Mouse (Mus musculus): ENCODE measurements around the gene Cela2a.

The Cela2a gene

DNA sequence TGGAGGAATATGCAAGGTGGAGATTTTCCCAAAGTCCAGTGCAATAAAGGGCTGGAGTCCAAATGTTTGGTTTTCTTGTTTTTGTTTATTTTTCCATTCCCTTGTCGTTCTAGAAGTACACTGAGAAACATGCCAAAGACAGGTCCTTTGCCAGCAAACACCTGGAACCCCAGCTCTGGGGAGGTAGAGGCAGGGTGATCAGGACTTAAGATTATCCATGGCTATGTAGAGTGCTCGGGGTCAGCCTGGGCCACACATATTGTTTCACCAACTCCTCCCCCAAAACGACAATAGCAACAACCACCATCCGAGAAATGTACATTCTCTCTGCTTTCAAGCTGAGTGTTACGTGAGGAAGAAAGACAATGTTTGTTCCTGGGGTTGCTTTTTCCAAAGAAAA, at the start of gene Cela2a:
Gene Cela2a, minus strand, starts transcription at position 101 of the 400 bp plus-strand sequence.
- no peak for DNase-seq

DNA sequence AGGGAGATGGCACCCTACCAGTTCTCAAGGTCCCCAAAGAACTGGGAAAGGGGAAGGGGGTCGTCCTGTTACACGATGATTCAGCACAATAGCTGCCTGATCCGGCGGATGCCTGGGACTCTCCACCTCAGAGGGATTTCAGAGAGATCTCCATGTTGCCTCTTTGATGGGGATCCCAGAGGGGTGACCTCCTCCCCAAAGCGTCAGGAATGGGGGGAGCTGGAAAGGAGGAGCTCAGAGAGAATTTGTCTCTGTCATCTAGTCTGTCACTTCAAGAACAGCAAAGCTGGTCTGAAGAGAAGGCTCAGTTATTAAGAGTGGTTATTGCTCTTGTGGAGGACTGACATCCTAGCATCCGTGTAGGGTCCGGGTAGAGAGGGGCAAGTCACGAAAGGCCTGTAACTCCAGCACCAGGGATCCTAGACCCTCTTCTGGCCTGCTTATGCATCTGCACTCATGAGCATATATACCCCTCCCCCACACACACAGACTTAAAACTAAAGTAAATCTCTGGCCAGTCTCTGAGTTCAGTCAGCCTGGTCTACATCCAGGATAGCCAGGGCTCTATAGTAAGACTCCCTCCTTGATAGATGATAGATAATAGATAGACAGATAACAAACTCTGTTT, 49.6 kb upstream of the Cela2a start:
- DNase-seq: peak; percentile 47

GRCm38 (mm10) chr4:141874601-141875460, 48.9 kb upstream of the Cela2a start, which contains the start of gene Efhd2:
TSS of gene Efhd2 (minus strand) at chr4:141874920.
- peak; percentile 92 for DNase-seq

- DNase-seq: peak; percentile 26
These were observed 48.2 kb upstream of the Cela2a start for GRCm38 (mm10) chr4:141874111-141874600.

DNA sequence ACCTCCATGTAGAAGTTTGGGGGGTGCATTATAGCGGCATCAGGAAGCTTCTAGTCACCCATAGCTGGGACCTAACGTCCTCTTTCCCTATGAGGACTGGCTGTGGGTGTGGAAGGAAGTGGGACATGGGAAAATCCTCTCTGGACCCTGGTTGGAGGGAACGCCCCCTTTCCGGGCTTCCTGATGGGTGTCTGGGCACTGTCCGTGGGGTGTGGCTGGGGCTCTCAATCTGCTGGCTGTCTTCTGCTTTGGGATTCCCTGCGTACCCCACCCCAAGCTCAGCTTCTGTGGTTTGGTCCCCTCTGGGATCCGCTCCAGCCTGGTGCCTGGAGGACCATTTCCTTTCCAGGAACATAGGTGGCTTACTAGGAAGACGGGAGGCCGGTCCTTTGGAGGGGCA, 47.0 kb upstream of the Cela2a start:
- no peak for DNase-seq

- DNase-seq: no peak
These were observed 45.9 kb upstream of the Cela2a start for GRCm38 (mm10) chr4:141871909-141872308.

- no peak for DNase-seq
These were observed 45.4 kb upstream of the Cela2a start for GRCm38 (mm10) chr4:141871333-141871725.

GRCm38 (mm10) chr4:141870666-141871332, 44.8 kb upstream of the Cela2a start:
- no peak for DNase-seq

DNA sequence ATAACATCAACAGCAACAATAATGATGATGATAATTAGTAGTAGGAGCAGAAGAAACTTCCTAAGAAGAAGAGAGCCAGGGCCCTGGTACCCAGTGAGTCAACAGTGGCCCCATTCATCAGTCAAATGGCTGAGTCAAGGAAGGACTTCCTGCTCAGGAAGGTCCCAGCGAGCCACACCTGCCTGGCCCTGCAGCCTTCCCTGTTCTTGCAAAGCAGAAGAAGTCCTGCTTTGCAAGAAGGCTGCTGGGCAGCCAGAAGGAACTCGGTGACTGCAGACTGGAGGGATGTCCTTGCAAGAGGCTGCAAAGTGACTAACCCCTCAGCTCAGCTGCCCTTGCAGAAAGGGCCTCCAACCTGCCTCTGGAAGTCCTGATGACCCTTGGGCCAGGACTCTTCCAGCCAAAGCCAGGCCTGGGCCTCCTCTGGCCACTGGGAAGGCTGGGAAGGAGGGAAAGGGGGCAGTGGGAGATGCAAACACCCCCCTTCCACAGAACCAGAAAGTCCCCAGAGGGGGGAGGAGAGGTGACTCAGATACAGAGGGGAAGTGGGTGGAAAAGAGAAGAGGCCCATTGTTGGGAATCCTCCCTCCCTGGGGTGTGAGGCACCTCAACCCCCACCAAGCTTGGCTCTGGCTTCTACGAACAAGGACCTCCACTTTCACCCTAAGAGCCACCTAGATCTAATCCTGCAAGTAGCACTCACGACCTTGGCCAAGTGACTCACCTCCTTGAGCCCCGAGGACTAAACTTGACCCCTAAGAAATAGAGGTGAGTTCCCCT, 43.7 kb upstream of the Cela2a start:
- DNase-seq: no peak

GRCm38 (mm10) chr4:141868051-141868450, 42.1 kb upstream of the Cela2a start:
- no peak for DNase-seq

GRCm38 (mm10) chr4:141867498-141867897, 41.5 kb upstream of the Cela2a start:
- DNase-seq: no peak

GRCm38 (mm10) chr4:141866933-141867490, 41.1 kb upstream of the Cela2a start:
- no peak for DNase-seq

- DNase-seq: no peak
These were observed 39.6 kb upstream of the Cela2a start for GRCm38 (mm10) chr4:141865600-141865999.

DNA sequence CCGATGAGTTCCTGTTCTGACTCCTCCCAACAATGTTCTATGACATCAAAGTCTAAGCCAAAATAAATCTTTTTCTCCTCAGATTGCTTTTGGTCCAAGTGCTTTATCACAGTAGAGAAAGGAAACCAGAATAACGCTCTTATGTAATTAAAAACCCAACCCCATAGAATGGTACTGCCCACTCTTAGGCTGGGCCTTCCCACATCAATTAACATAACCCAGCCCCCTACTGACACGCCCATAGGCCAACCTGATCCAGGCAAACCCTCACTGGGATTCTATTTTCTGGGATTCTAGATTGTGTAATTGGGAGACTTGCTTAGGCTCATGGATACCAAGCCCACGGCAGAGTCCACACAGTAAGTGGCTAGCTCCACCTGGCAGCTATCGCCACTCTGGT, 39.0 kb upstream of the Cela2a start:
- no peak for DNase-seq

DNA sequence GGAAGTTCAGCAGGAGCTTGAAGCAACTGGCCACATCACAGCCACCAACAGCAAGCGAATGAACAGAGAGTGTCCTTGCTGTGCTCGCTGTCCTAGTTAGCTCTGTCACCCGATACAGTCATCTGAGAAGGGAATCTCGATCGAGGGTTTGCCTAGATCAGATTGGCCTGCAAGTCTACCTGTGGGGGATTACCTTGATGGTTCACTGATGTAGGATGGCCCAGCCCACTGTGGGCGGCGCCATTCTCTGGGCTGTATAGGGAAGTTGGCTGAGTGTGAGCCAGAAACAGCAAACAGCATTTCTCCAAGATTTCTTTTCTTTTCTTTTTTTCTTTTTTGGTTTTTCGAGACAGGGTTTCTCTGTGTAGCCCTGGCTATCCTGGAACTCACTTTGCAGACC, 38.5 kb upstream of the Cela2a start:
- DNase-seq: no peak

- no peak for DNase-seq
These were observed 37.8 kb upstream of the Cela2a start for GRCm38 (mm10) chr4:141863726-141864280.

DNA sequence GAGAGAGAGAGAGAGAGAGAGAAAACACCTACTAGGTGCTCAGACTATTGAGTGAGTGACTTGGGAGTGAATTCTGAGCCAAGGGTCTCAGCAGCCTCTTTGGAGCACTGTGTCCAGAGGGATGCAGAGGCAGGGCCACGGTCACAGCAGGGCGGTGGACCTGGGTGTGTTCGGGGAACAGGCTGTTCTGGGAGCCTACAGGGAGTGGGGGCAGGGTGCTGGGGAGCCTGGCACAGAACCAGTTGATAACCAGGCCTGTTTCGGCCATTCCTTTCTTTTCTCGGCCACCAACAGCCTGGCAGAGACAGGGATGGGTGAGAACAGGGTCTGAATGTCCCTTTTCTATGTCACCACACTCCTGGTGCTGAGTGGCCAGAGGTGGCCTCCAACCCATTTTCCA, 36.9 kb upstream of the Cela2a start:
- DNase-seq: no peak

DNA sequence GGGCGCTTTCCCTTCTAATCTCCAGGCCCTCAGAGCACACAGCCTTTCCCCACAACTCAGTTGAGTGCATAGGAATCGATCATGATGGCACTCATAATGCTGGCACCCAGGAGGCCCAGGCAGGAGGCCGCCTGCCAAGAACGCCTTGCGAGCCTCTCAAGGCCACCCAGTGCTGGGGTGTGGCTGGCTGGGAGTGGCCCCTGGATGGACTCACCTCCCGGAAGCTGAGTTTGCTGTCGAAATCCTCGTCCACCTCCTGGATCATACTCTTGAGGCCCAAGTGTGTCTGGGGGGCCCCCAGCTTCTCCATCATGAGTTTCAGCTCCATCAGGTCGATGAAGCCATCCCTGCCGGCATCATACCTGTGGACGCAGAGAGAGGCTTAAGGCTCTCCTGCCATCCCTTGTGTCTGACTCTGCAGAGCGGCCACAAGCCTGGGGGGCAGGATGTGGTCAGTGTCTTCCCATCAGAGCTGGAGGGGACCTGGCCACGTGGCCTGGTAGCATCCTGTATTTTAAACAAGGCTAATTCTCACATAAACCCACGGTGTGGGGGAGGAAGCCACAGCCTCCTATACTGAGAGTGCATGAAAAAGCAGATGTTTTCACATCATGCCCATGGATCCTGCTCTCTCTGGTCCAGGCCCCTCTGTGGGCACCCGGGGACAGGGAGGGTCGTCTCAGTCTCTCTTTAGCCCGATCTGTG, 35.8 kb upstream of the Cela2a start:
- DNase-seq: no peak

- DNase-seq: no peak
These were observed 34.4 kb upstream of the Cela2a start for GRCm38 (mm10) chr4:141860246-141860841.

GRCm38 (mm10) chr4:141859351-141859750, 33.4 kb upstream of the Cela2a start:
- no peak for DNase-seq

GRCm38 (mm10) chr4:141858501-141858900, 32.5 kb upstream of the Cela2a start:
- DNase-seq: no peak

Data from embryo, embryonic 11 days (tissue).